Mouse (Mus musculus) heart, postnatal 0 days (tissue): Measurements from ENCODE around the gene Mptx1.

Experiments used
- CTCF ChIP-seq: IDR thresholded peaks from 2 replicates; pipeline ENCODE4 v1.5.1; 2016; ENCODE audit warnings: antibody characterized with exemption, control low read depth, low read depth
- EP300 ChIP-seq: IDR thresholded peaks from 2 replicates; pipeline ENCODE4 v1.6.1; 2016; ENCODE audit warnings: antibody characterized with exemption, low read depth

DNA sequence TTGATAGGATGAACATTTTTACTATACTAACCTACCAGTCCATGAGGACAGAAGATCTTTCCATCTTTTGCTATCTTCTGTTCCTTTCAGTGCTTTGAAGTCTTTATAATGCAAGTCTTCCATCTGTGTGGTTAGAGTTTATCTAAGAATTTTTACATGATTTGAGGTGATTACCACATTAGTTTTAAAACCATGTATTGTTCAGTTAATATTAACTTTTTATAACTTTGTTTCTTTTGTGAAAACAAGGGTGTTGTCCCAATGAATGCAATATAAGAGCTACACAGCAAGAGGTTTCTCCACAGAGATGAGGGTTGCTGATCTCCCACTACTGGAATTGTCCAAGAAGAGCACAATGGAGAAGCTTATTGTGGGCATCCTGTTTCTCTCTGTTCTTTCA lies at the start of gene Mptx1:
- TF ChIP-seq CTCF = no peak
- no peak for TF ChIP-seq EP300
